Mouse (Mus musculus) E14TG2a.4 (cell line): ENCODE measurements at regions not wholly inside any gene's neighbourhood (a gene's known extent, or its start where the extent isn't known, plus 50 kb on each side); places are given as distances from the start of the nearest gene placed in this dataset.

ENCODE experiments used
- CTCF ChIP-seq: conservative IDR thresholded peaks from 2 replicates; pipeline ENCODE4 v1.5.1; 2014; ENCODE audit warnings: low read length
- NANOG ChIP-seq: IDR thresholded peaks from 2 replicates; pipeline ENCODE4 v1.6.1; 2014; ENCODE audit warnings: borderline replicate concordance, low read length, mixed read lengths
- POU5F1 ChIP-seq: IDR thresholded peaks from 2 replicates; pipeline ENCODE4 v1.6.1; 2014; ENCODE audit warnings: low read length, borderline replicate concordance

GRCm38 (mm10) chr11:94882687-94883383 is 53.2 kb upstream of the Col1a1 start:
- TF ChIP-seq CTCF (no peak), NANOG (no peak), POU5F1 (no peak)
